Mouse (Mus musculus) heart, postnatal 0 days (tissue): Measurements from ENCODE around the gene Fcho2.

Source experiments
- CTCF ChIP-seq: IDR thresholded peaks from 2 replicates; pipeline ENCODE4 v1.5.1; 2016; ENCODE audit warnings: antibody characterized with exemption, control low read depth, low read depth
- EP300 ChIP-seq: IDR thresholded peaks from 2 replicates; pipeline ENCODE4 v1.6.1; 2016; ENCODE audit warnings: antibody characterized with exemption, low read depth

DNA sequence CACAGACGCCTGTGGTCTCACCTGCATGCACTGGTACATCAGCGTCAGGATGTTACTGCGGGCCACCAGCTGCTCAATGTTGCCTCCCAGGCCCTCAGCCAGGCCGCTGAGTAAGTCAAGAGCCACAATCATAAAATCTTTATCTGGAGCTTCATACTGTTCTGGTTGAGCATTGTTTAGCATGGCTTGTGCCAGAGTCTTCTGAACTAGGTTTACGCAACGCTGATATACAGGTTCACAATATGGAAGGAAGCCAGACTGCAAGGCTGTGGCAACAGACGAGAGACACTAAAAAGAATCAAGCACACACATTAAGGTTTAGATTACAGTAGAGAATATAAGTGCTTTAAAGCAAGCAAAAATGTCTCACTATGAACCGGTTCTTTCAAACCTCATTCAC lies 40.0 kb upstream of the Fcho2 start:
- TF ChIP-seq CTCF (no peak), EP300 (no peak)
